8 mouse cellular contexts compared by ENCODE assay signal in the genomic region with DNA sequence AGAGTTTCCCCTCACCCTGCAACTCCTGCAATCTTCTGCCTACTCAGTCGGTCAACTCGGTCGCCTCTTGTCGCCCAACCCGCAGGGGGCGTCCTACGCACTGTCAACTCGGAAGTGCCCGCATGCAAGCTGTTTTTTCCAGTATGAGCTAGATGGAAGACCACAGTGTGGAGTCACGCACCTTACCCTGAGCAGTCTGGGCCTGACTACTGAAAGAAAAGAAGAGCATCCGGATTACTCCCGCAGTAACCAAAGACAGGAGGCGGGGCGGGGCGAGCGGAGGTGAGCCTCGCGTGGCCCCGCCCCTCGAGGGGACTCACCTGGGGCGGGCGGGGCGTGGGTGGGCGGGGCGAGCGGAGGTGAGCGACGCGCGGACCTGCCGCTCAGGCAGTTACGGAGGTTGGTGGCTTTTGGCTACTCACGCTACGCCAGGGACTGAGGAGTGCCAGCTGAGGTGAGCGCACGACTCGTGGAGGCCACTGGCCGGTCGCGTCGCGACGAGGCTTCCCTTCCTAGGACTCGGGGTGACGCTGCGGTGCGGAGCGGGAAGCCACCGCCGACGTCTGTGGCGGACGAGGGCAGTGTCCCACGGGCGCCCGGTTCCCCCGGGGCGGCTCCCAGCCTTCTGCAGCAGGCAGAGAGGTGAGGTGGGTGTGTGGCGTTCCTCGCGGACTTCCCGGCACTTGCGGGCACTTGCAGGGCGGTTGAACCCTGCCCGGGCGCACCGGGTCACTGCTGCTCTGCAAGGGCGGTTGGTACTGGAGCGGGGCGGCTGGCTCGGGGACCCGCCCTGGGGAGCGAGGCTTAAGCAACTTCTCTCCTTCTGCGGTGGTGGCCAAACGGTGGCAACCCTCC. TPM values are rescaled to one million over a fixed set of nuclear protein-coding genes. Genes with fewer than 3 reads are reported as not detected.
A peak's percentile ranks its signal among the peaks of the same experiment; 100 is the strongest.
DNase-seq lines count a peak whose midpoint lies in the region; ATAC-seq and TF ChIP-seq lines count a peak whose summit lies in the region.

Gene Gpr160 (plus strand): TSS at position 347 of the 855 bp plus-strand sequence.

- dilution Hi-C loops in CH12.LX (cut with MboI; ENCODE audit: extremely low pct_ligation_motif_present, extremely low pct_unique_long_range_greater_than_20kb, low sequenced_read_pairs): no loop called here

- TF ChIP-seq EP300 in CH12.LX (IDR thresholded peaks at IDR 0.05; ENCODE audit: low read length): no peak
- no peak for TF ChIP-seq EP300 in liver, postnatal 0 days (IDR thresholded peaks at IDR 0.05; ENCODE audit: low read depth)

- H3K9me3 ChIP-seq in CH12.LX (replicated peaks; ENCODE audit: low read length): no peaks in the 10 kb centered on the region
- no peaks in the 10 kb centered on the region for H3K9me3 ChIP-seq in forebrain, embryonic 15.5 days
- H3K9me3 ChIP-seq in liver, postnatal 0 days (ENCODE audit: low read length): no peaks in the 10 kb centered on the region
- no peaks in the 10 kb centered on the region for H3K9me3 ChIP-seq in neural tube, embryonic 13.5 days

- WGBS in forebrain, embryonic 15.5 days: under 1% methylated on average over 72 of the region's 75 CpGs
- WGBS in large intestine, adult 2 months: under 1% methylated on average over 75 of the region's 75 CpGs
- 2% methylated on average over 65 of the region's 75 CpGs for WGBS in liver, postnatal 0 days (ENCODE audit: insufficient replicate concordance)
- under 1% methylated on average over 75 of the region's 75 CpGs for WGBS in neural tube, embryonic 13.5 days

- no peaks in the 10 kb centered on the region for H3K79me2 ChIP-seq in CH12.LX (replicated peaks; ENCODE audit: control insufficient read depth, extremely low read depth, insufficient read depth, poor library complexity, severe bottlenecking)

- peaks cover 15% of the 10 kb centered on the region for H3K27me3 ChIP-seq in CH12.LX (replicated peaks)
- H3K27me3 ChIP-seq in forebrain, embryonic 15.5 days: peaks cover 7% of the 10 kb centered on the region; the same call in 1 of the 2 replicates
- H3K27me3 ChIP-seq in liver, postnatal 0 days (ENCODE audit: insufficient read depth, low read length): peaks cover 9% of the 10 kb centered on the region; the same call in 1 of the 2 replicates
- H3K27me3 ChIP-seq in neural tube, embryonic 13.5 days: peaks cover 38% of the 10 kb centered on the region

- intact Hi-C loops in heart, postnatal 14 days (cut with DNase I): loop anchor here (5.0 kb wide), 1 partner anchor 116 kb away; no protein-coding TSS in a partner anchor

- peak within 1 kb of the TSS; percentile 35; the same call in 1 of the 2 replicates for H3K4me2 ChIP-seq in CH12.LX (ENCODE audit: insufficient read depth, low read depth, poor library complexity, severe bottlenecking)
- peak within 1 kb of the TSS; percentile 98 for H3K4me2 ChIP-seq in forebrain, embryonic 15.5 days (replicated peaks)
- H3K4me2 ChIP-seq in liver, postnatal 0 days (ENCODE audit: low read depth, low read length): peak within 1 kb of the TSS; percentile 94
- peak within 1 kb of the TSS; percentile 97 for H3K4me2 ChIP-seq in neural tube, embryonic 13.5 days

- TF ChIP-seq POLR2A in CH12.LX (IDR thresholded peaks at IDR 0.05; ENCODE audit: low read depth, low read length): no peak

- H3K4me1 ChIP-seq in CH12.LX (ENCODE audit: control insufficient read depth in 1 of 2, insufficient read depth in 2 of 2): peaks cover 8 to 18% of the 10 kb centered on the region in 2 experiments
- peaks cover 9% of the 10 kb centered on the region; the same call in 1 of the 2 replicates for H3K4me1 ChIP-seq in forebrain, embryonic 15.5 days
- peaks cover 6% of the 10 kb centered on the region for H3K4me1 ChIP-seq in liver, postnatal 0 days (ENCODE audit: insufficient read depth)
- peaks cover 10% of the 10 kb centered on the region; the same call in 1 of the 2 replicates for H3K4me1 ChIP-seq in neural tube, embryonic 13.5 days (replicated peaks)

- H3K27ac ChIP-seq in CH12.LX (ENCODE audit: insufficient read depth, low read depth): no peak within 1 kb of the TSS
- H3K27ac ChIP-seq in forebrain, embryonic 15.5 days (replicated peaks): no peak within 1 kb of the TSS
- H3K27ac ChIP-seq in liver, postnatal 0 days (ENCODE audit: low read depth): peak within 1 kb of the TSS; percentile 71
- H3K27ac ChIP-seq in neural tube, embryonic 13.5 days (replicated peaks): no peak within 1 kb of the TSS

- TF ChIP-seq RAD21 in CH12.LX (IDR thresholded peaks at IDR 0.05; ENCODE audit: low read depth, low read length): peak; percentile 61

- peak within 1 kb of the TSS; percentile 13; the same call in 1 of the 2 replicates for H3K9ac ChIP-seq in CH12.LX (ENCODE audit: insufficient read depth, low read depth)
- H3K9ac ChIP-seq in forebrain, embryonic 15.5 days (replicated peaks): peak within 1 kb of the TSS; percentile 50
- peak within 1 kb of the TSS; percentile 73 for H3K9ac ChIP-seq in liver, postnatal 0 days (replicated peaks)
- H3K9ac ChIP-seq in neural tube, embryonic 13.5 days: peak within 1 kb of the TSS; percentile 67

- peak within 1 kb of the TSS; percentile 61 to 91 (median 62) for H3K4me3 ChIP-seq in CH12.LX (replicated peaks in 1 of 3; ENCODE audit: low read depth in 2 of 3, low read length in 2 of 3, poor library complexity in 1 of 3)
- H3K4me3 ChIP-seq in forebrain, embryonic 15.5 days: peak within 1 kb of the TSS; percentile 57
- H3K4me3 ChIP-seq in liver, postnatal 0 days (ENCODE audit: low read depth, low read length): peak within 1 kb of the TSS; percentile 64
- peak within 1 kb of the TSS; percentile 54 for H3K4me3 ChIP-seq in neural tube, embryonic 13.5 days

- TF ChIP-seq CTCF in CH12.LX (conservative IDR thresholded peaks at IDR 0.05 in 1 of 2, IDR thresholded peaks at IDR 0.05 in 1 of 2; ENCODE audit: low read depth in 2 of 2, low read length in 2 of 2): peak; percentile 37 to 76; a peak in 3 of 4 replicates
- TF ChIP-seq CTCF in liver, postnatal 0 days (IDR thresholded peaks at IDR 0.05; ENCODE audit: low read depth): peak; percentile 78

- no peaks in the 10 kb centered on the region for H3K36me3 ChIP-seq in CH12.LX (replicated peaks in 1 of 2; ENCODE audit: control insufficient read depth in 1 of 2, insufficient read depth in 1 of 2, low read length in 1 of 2)
- no peaks in the 10 kb centered on the region for H3K36me3 ChIP-seq in forebrain, embryonic 15.5 days
- no peaks in the 10 kb centered on the region for H3K36me3 ChIP-seq in liver, postnatal 0 days (replicated peaks; ENCODE audit: insufficient read depth, low read length)
- H3K36me3 ChIP-seq in neural tube, embryonic 13.5 days: no peaks in the 10 kb centered on the region

- in situ Hi-C loops in CH12.LX (cut with MboI; ENCODE audit: low pct_ligation_motif_present, low pct_unique_long_range_greater_than_20kb, low sequenced_read_pairs): loop anchor here (25.0 kb wide), 2 partner anchors 106 to 281 kb away; partner anchors contain the start of genes Cldn11 and Phc3

- peak; percentile 77 for DNase-seq in CH12.LX (ENCODE audit: extremely low read depth)
- peak; percentile 70 to 77 for DNase-seq in heart, postnatal 14 days
- peak; percentile 72 for DNase-seq in large intestine, adult 2 months (ENCODE audit: low read depth, low spot score)
- DNase-seq in liver, postnatal 0 days: peak; percentile 81
- DNase-seq in telencephalon, adult 2 months (ENCODE audit: low read depth, low spot score): peak; percentile 9

- peak; percentile 76 for ATAC-seq in cerebellum, adult (ENCODE audit: insufficient number of reproducible peaks, low FRiP score, low TSS enrichment)
- ATAC-seq in forebrain, embryonic 15.5 days (replicated peaks): peak; percentile 88
- ATAC-seq in liver, postnatal 0 days: peak; percentile 87
- ATAC-seq in neural tube, embryonic 13.5 days (ENCODE audit: low read depth): peak; percentile 76

TF ChIP-seq in CH12.LX, 34 proteins besides CTCF, POLR2A, EP300 and RAD21:
- TF ChIP-seq SMC3 (IDR thresholded peaks at IDR 0.05; ENCODE audit: low read depth, low read length): peak; percentile 75
- peak; percentile 49; the same call in 1 of the 2 replicates for TF ChIP-seq SIN3A (IDR thresholded peaks at IDR 0.05; ENCODE audit: low read length)
- TF ChIP-seq UBTF (IDR thresholded peaks at IDR 0.05; ENCODE audit: low read depth, low read length): 0 out of 2 replicates have a peak, but pooled peaks have one; percentile 45
- no peak for TF ChIP-seq TCF12 (IDR thresholded peaks at IDR 0.05; ENCODE audit: low read depth, low read length)
- TF ChIP-seq ELF1 (IDR thresholded peaks at IDR 0.05; ENCODE audit: low read depth, low read length): peak; percentile 87
- peak; percentile 16; the same call in 1 of the 2 replicates for TF ChIP-seq MAX (IDR thresholded peaks at IDR 0.05; ENCODE audit: low read length)

RNA-seq across cellular contexts. Expression of gene Gpr160, which starts in this region (rescaled TPM):
- total RNA-seq in CH12.LX (2012; rRNA removed): 0.80 and 1.0 TPM in 2 replicates
- total RNA-seq in CH12.LX (2014; rRNA removed): 0.70 and 1.2 TPM in 2 replicates
- polyA plus RNA-seq in CH12.LX (2012; ENCODE audit: insufficient read length, low read depth): 1.1 and 1.2 TPM in 2 replicates
- polyA plus RNA-seq in forebrain, embryonic 15.5 days (2015; fragmentation: Nextera tagmentation; extraction: Ambion mirVana): 0.57 and 1.2 TPM in 2 replicates
- 1 to 10 TPM; 1.3 to 2.3 TPM for total RNA-seq in heart, postnatal 14 days (2021)
- polyA plus RNA-seq in large intestine, adult 2 months (2012; rRNA removed): 59.4 and 63.3 TPM in 2 replicates
- 5.4 and 5.9 TPM in 2 replicates for polyA plus RNA-seq in liver, postnatal 0 days (2015; fragmentation: Nextera tagmentation; extraction: Ambion mirVana)
- polyA plus RNA-seq in neural tube, embryonic 13.5 days (2015; fragmentation: Nextera tagmentation; extraction: Ambion mirVana): 1.7 and 2.2 TPM in 2 replicates

Comparison
In these comparisons a context has a peak if more than half of its experiments do, and no peak if none do; other contexts are left out.
1. DNase-seq: peak in every context shown above with its lines; median percentile 81 in liver, postnatal 0 days; 77 in CH12.LX; 74 in heart, postnatal 14 days; 72 in large intestine, adult 2 months; 9 in telencephalon, adult 2 months.
2. H3K4me2 ChIP-seq: peak in every context shown above with its lines; median percentile 98 in forebrain, embryonic 15.5 days; 97 in neural tube, embryonic 13.5 days; 94 in liver, postnatal 0 days; 35 in CH12.LX.
3. H3K9ac ChIP-seq: peak in every context shown above with its lines; median percentile 73 in liver, postnatal 0 days; 67 in neural tube, embryonic 13.5 days; 50 in forebrain, embryonic 15.5 days; 13 in CH12.LX.